Mouse (Mus musculus): ENCODE measurements around the gene Grb10. TPM values are rescaled to one million over a fixed set of nuclear protein-coding genes. Genes with fewer than 3 reads are reported as not detected.

The Grb10 gene
- polyA plus RNA-seq, 1 experiment, result 20.5 TPM

DNA sequence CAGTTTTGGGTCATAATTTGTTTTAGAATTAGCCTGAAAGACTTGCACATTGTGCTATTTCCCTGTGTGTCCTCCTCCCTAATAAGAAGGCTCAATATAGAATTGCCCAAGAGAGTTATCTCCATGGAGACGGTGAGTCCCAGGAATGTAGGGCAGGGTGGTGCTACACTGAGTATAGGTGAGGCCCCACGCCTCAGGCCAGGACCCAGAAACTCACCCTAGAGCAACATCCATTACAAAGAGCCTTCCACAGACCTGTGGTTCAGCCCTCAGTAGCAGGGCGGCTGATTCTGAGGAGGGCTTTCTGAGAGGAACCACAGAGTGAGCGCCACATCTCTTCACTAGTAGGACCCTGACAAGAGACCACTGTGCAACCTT is 89.5 kb downstream of the Grb10 start:
- Histone ChIP-seq H3K27ac (ENCODE audit: insufficient read depth, low read depth, low read length) (no peak overlapping the region), H3K4me1 (ENCODE audit: control insufficient read depth, insufficient read depth, low read length) (no peaks in the 10 kb centered on the region; the same call in 1 of the 2 replicates), H3K27me3 (replicated peaks; ENCODE audit: control insufficient read depth, insufficient read depth, low read length) (no peaks in the 10 kb centered on the region), H3K4me3 (ENCODE audit: insufficient read depth, low read depth, low read length) (no peak overlapping the region), H3K36me3 (ENCODE audit: control insufficient read depth, insufficient read depth, low read length) (no peaks in the 10 kb centered on the region)
- DNase-seq, result no peak
- WGBS, result 79% methylated on average over 4 of the region's 4 CpGs
- TF ChIP-seq POLR2A (IDR thresholded peaks at IDR 0.05; ENCODE audit: low read depth, low read length), result no peak
- no peak for TF ChIP-seq CTCF (conservative IDR thresholded peaks at IDR 0.05; ENCODE audit: insufficient read depth, insufficient read length, low read depth, low read length)

DNA sequence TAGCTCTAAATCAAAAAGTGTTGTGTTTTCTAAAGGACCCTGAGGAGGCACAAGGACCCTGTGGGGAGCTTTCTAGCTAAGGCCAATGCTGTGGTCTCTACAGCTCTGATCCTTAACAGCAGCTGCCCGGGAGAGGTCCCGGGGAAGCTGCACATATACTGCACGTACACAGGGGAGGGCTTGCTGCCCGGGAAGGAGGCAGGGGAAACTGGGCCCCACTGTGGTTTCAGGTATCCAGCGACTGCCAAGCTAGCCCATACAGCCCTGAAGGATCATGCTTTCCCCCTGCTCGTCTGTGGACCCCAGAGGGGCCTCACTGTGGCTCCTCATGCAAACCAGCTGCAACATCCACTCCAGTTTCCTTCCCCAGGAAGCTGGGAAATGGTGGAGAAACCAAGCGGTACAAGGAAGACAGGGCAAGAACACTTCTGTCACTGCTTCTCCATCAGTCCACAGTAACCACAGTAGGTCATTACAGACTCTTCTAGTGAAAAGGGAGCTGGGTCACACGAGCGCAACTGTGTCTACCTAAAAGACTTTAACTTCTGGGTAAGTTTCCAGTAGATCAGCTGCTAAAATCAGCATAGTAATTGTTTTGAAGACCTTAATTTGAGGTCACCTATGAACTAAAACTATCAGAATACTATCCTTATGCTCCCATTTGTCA is 90.0 kb downstream of the Grb10 start:
- H3K36me3 ChIP-seq (ENCODE audit: control insufficient read depth, insufficient read depth, low read length), result no peaks in the 10 kb centered on the region
- no peak overlapping the region for H3K4me3 ChIP-seq (ENCODE audit: insufficient read depth, low read depth, low read length)
- DNase-seq, result no peak
- H3K4me1 ChIP-seq (ENCODE audit: control insufficient read depth, insufficient read depth, low read length), result no peaks in the 10 kb centered on the region; the same call in 1 of the 2 replicates
- WGBS, result 47% methylated on average over 9 of the region's 9 CpGs
- H3K27ac ChIP-seq (ENCODE audit: insufficient read depth, low read depth, low read length), result no peak overlapping the region
- no peaks in the 10 kb centered on the region for H3K27me3 ChIP-seq (replicated peaks; ENCODE audit: control insufficient read depth, insufficient read depth, low read length)
- TF ChIP-seq POLR2A (IDR thresholded peaks at IDR 0.05; ENCODE audit: low read depth, low read length) (no peak), CTCF (conservative IDR thresholded peaks at IDR 0.05; ENCODE audit: insufficient read depth, insufficient read length, low read depth, low read length) (no peak)

DNA sequence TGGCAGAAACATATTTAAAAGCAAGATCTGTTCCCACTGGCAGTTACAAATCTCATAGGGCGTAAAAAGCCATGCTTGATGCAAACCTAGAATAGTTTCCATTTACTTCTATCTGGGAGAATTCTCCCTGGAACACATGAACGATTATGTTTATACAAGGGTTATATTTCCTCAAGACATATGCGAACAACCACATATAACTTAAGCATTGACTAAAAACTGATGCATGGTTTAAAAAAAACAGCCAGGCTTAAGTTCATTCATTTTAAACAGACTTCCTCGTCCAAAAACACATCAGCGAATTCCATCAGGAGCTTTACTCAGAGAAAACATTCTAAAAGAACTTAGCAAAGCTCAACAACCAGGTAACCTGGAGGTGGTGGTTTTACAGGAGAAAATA is 90.6 kb downstream of the Grb10 start:
- Histone ChIP-seq H3K4me3 (ENCODE audit: insufficient read depth, low read depth, low read length) (no peak overlapping the region), H3K4me1 (ENCODE audit: control insufficient read depth, insufficient read depth, low read length) (no peaks in the 10 kb centered on the region; the same call in 1 of the 2 replicates), H3K36me3 (ENCODE audit: control insufficient read depth, insufficient read depth, low read length) (no peaks in the 10 kb centered on the region), H3K27me3 (replicated peaks; ENCODE audit: control insufficient read depth, insufficient read depth, low read length) (no peaks in the 10 kb centered on the region), H3K27ac (ENCODE audit: insufficient read depth, low read depth, low read length) (no peak overlapping the region)
- DNase-seq, result no peak
- WGBS, result 62% methylated on average over 5 of the region's 5 CpGs
- TF ChIP-seq POLR2A (IDR thresholded peaks at IDR 0.05; ENCODE audit: low read depth, low read length) (no peak), CTCF (conservative IDR thresholded peaks at IDR 0.05; ENCODE audit: insufficient read depth, insufficient read length, low read depth, low read length) (no peak)

DNA sequence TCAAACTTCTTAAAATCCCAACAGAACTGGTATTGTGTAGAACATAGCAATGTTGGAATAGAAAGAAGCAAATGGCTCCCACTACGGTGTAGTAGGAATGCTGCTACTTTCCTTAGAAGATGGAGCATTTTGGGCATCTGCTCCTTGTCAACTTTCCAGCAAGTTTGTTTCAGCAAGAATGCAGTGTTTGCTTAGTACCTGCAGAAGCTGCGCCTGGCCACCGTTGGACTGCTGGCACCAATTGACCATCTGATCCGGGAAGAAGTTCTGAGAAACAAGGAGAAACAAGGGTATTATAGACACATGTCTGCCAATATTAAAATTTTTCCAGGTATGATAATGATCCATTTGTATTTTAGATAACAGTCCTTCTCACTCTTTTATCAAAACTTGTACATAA is 92.7 kb downstream of the Grb10 start:
- Histone ChIP-seq H3K27ac (ENCODE audit: insufficient read depth, low read depth, low read length) (no peak overlapping the region), H3K36me3 (ENCODE audit: control insufficient read depth, insufficient read depth, low read length) (no peaks in the 10 kb centered on the region), H3K4me1 (ENCODE audit: control insufficient read depth, insufficient read depth, low read length) (peaks cover 5% of the 10 kb centered on the region; the same call in 1 of the 2 replicates), H3K4me3 (ENCODE audit: insufficient read depth, low read depth, low read length) (no peak overlapping the region), H3K27me3 (replicated peaks; ENCODE audit: control insufficient read depth, insufficient read depth, low read length) (no peaks in the 10 kb centered on the region)
- WGBS, result 86% methylated on average over 4 of the region's 4 CpGs
- peak; percentile 61 for DNase-seq
- no peak for TF ChIP-seq CTCF (conservative IDR thresholded peaks at IDR 0.05; ENCODE audit: insufficient read depth, insufficient read length, low read depth, low read length)
- TF ChIP-seq POLR2A (IDR thresholded peaks at IDR 0.05; ENCODE audit: low read depth, low read length), result no peak

DNA sequence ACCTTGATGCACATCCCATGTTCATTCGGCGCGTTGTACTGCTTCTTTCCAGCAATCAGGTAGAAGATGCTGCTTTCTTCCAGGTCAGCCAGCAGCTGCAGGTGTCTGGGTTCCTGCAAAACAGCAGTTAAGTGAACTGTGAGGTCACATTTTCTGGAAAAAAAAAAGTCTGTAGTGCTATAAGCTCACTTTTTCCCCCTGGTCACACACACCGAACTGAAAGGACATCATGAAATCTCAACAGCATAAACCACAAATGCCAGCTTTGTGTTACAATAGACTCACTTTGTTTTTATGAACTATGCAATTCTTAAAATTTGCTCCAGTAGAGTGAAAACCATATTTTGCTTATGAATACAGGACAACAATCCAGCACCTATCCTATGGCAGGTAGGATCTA is 93.7 kb downstream of the Grb10 start:
- TF ChIP-seq POLR2A (IDR thresholded peaks at IDR 0.05; ENCODE audit: low read depth, low read length), result no peak
- no peak for TF ChIP-seq CTCF (conservative IDR thresholded peaks at IDR 0.05; ENCODE audit: insufficient read depth, insufficient read length, low read depth, low read length)
- no peak for DNase-seq
- 92% methylated on average over 4 of the region's 4 CpGs for WGBS
- Histone ChIP-seq H3K36me3 (ENCODE audit: control insufficient read depth, insufficient read depth, low read length) (no peaks in the 10 kb centered on the region), H3K27me3 (replicated peaks; ENCODE audit: control insufficient read depth, insufficient read depth, low read length) (no peaks in the 10 kb centered on the region), H3K4me3 (ENCODE audit: insufficient read depth, low read depth, low read length) (no peak overlapping the region), H3K4me1 (ENCODE audit: control insufficient read depth, insufficient read depth, low read length) (peaks cover 5% of the 10 kb centered on the region; the same call in 1 of the 2 replicates), H3K27ac (ENCODE audit: insufficient read depth, low read depth, low read length) (no peak overlapping the region)

DNA sequence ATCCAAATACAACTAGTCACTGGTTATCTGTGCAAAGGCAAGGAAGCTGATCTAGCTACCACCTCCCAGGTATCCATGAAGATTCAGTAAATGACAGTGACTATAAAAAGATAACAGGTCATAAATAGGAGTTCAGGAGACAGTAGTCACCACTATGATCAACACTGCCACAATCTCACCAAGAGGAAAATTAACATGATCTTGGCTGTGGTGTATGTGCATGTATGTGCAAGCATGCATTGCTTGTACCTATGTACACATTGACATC is 94.5 kb downstream of the Grb10 start:
- DNase-seq, result no peak
- no peak overlapping the region for H3K4me3 ChIP-seq (ENCODE audit: insufficient read depth, low read depth, low read length)
- TF ChIP-seq POLR2A (IDR thresholded peaks at IDR 0.05; ENCODE audit: low read depth, low read length) (no peak), CTCF (conservative IDR thresholded peaks at IDR 0.05; ENCODE audit: insufficient read depth, insufficient read length, low read depth, low read length) (no peak)
- H3K36me3 ChIP-seq (ENCODE audit: control insufficient read depth, insufficient read depth, low read length), result no peaks in the 10 kb centered on the region
- H3K27ac ChIP-seq (ENCODE audit: insufficient read depth, low read depth, low read length), result no peak overlapping the region
- peaks cover 5% of the 10 kb centered on the region; the same call in 1 of the 2 replicates for H3K4me1 ChIP-seq (ENCODE audit: control insufficient read depth, insufficient read depth, low read length)
- H3K27me3 ChIP-seq (replicated peaks; ENCODE audit: control insufficient read depth, insufficient read depth, low read length), result no peaks in the 10 kb centered on the region

DNA sequence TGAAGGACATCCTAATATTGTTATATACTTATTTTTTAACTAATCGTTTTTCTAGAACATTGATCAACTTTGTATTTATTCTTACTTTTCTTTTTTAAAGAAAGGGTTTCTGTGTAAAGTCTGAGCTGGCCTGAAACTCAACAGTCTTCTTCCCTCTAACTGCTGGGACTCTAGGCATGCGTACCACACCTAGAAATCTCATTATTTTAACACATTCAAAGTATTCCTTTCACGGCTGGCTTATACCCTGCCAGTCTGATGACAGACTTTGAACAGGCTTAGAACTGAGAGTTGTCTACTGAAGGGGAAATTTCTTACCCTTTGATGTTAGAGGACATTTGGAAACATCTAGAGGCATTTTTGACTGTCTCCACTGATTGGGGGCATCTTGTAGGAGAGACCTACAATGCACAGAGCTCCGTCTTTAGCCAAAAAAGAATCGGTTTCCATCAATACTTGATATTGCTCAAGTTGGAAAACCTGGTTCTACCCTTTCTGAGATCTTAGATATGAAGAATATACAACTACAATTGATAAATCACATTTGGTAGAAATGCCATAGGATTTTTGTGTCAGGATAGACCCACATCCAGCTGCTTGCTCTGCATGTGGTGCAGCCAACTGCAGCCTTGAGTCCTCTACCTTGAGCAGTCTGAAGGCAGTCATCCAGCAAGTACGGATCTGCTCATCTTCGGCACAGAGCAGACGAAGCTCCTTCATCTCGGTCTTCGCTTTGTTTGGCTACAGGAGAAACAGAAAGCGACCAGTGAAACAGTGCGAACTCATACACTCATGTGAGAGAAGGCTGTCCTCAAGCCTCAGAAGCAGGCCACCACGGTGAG is 95.0 kb downstream of the Grb10 start:
- Histone ChIP-seq H3K27me3 (replicated peaks; ENCODE audit: control insufficient read depth, insufficient read depth, low read length) (no peaks in the 10 kb centered on the region), H3K27ac (ENCODE audit: insufficient read depth, low read depth, low read length) (no peak overlapping the region), H3K36me3 (ENCODE audit: control insufficient read depth, insufficient read depth, low read length) (no peaks in the 10 kb centered on the region), H3K4me3 (ENCODE audit: insufficient read depth, low read depth, low read length) (no peak overlapping the region), H3K4me1 (ENCODE audit: control insufficient read depth, insufficient read depth, low read length) (peaks cover 5% of the 10 kb centered on the region; the same call in 1 of the 2 replicates)
- DNase-seq, result no peak
- 88% methylated on average over 13 of the region's 13 CpGs for WGBS
- TF ChIP-seq CTCF (conservative IDR thresholded peaks at IDR 0.05; ENCODE audit: insufficient read depth, insufficient read length, low read depth, low read length) (no peak), POLR2A (IDR thresholded peaks at IDR 0.05; ENCODE audit: low read depth, low read length) (no peak)

All from kidney, adult 2 months (tissue).